Mouse (Mus musculus) layer of hippocampus, adult 18-20 months (tissue): ENCODE measurements around the gene Dynlt1a. TPM values are rescaled to one million over a fixed set of nuclear protein-coding genes. Genes with fewer than 3 reads are reported as not detected.
A peak's percentile ranks its signal among the peaks of the same experiment; 100 is the strongest.
"Not testable (repeated sequence)": the region's sequence is repeated elsewhere in the genome, so short reads cannot be mapped to it uniquely, and the experiment has no call there.

Experiments used
- DNase-seq, 2 experiments: peaks; one replicate each; pipeline ENCODE4 v3.0.0; 2022; ENCODE audit warnings: low spot score in 2 of 2
- total RNA-seq, 2 experiments: library from RNA; stranded (reverse); gene quantifications; 2 replicates each; pipeline ENCODE4 v1.2.3; 2021

Gene Dynlt1a
- total RNA-seq, 2 experiments from 2014 or later = 9.2 to 9.4 TPM

- DNase-seq = not testable (repeated sequence)
These were observed 23.4 kb downstream of the Dynlt1a start for GRCm38 (mm10) chr17:6293882-6294281.

- not testable (repeated sequence) for DNase-seq
These were observed 28.3 kb downstream of the Dynlt1a start for GRCm38 (mm10) chr17:6289045-6289444.

- not testable (repeated sequence) for DNase-seq
These were observed 31.1 kb downstream of the Dynlt1a start for GRCm38 (mm10) chr17:6286169-6286568.

- DNase-seq = not testable (repeated sequence)
These were observed 34.2 kb downstream of the Dynlt1a start for GRCm38 (mm10) chr17:6283137-6283536.

- not testable (repeated sequence) for DNase-seq
These were observed 36.8 kb downstream of the Dynlt1a start for GRCm38 (mm10) chr17:6280513-6280912.

GRCm38 (mm10) chr17:6279772-6280171, 37.5 kb downstream of the Dynlt1a start:
- DNase-seq = not testable (repeated sequence)

GRCm38 (mm10) chr17:6279205-6279604, 38.1 kb downstream of the Dynlt1a start:
- DNase-seq = not testable (repeated sequence)

- DNase-seq = not testable (repeated sequence)
These were observed 42.6 kb downstream of the Dynlt1a start for GRCm38 (mm10) chr17:6274693-6275092.

- DNase-seq = not testable (repeated sequence)
These were observed 45.3 kb downstream of the Dynlt1a start for GRCm38 (mm10) chr17:6271970-6272369.

GRCm38 (mm10) chr17:6270840-6271239, 46.5 kb downstream of the Dynlt1a start:
- DNase-seq = not testable (repeated sequence)

- not testable (repeated sequence) for DNase-seq
These were observed 47.1 kb downstream of the Dynlt1a start for GRCm38 (mm10) chr17:6269876-6270831.

GRCm38 (mm10) chr17:6257070-6257456, 60.2 kb downstream of the Dynlt1a start:
- peak; percentile 64 to 75 for DNase-seq

GRCm38 (mm10) chr17:6256400-6257069, 60.8 kb downstream of the Dynlt1a start, which contains the start of gene Tmem181a:
TSS of gene Tmem181a (plus strand) at chr17:6256860.
- not testable (repeated sequence) for DNase-seq

Other genes starting within 250 kb of the Dynlt1a start
- 10 to 100 TPM; 16.0 to 17.1 TPM for gene Serac1, start 237.8 kb downstream of the Dynlt1a start, total RNA-seq
- 100 to 1,000 TPM; 131 to 132 TPM for gene Gtf2h5, start 237.7 kb downstream of the Dynlt1a start, total RNA-seq
- 100 to 1,000 TPM; 309 to 329 TPM for gene Tulp4, start 211.1 kb downstream of the Dynlt1a start, total RNA-seq
- gene Tmem181a, start 60.6 kb downstream of the Dynlt1a start, total RNA-seq = 10 to 100 TPM; 45.8 to 48.6 TPM
- gene Dynlt1b, start 112.6 kb upstream of the Dynlt1a start, total RNA-seq = 10 to 100 TPM; 26.8 to 30.7 TPM